Mouse (Mus musculus): ENCODE data around the gene B3gnt2. TPM values are rescaled to one million over a fixed set of nuclear protein-coding genes. Genes with fewer than 3 reads are reported as not detected.

The B3gnt2 gene
- polyA plus RNA-seq, 1 experiment, result 22.6 TPM

DNA sequence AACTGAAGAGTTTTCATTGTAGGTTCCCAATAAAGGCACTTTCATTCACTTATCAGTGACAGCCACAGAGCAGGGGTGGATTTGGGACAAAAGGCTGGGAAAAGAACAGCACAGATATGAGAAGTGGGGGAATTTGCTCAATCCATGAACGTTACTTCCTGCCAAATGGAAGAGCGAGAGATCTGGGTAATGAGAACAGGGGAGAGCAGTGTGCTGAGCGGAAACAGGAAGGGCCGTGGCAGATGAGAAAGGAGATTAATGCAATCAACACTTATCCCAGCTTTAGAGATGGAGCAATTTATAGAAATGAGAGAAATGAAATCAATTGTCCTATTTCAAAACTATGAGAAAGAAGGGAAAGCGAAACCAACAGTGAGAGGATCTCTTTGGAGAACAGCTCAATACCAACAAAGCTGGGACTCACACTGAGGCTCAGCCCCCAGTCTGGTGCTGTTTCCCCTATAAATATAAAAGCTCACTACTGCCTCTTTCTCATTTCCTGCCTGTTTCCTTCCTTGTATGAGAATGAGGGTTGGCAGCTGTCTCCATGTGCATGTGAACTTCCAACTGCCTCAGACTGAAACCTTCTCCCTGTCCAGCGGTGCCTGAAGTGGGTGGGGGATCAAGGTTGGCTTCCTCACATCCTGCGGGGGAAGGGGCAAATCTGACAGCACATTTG lies 11.0 kb upstream of the B3gnt2 start:
- DNase-seq (ENCODE audit: low spot score), result no peak

DNA sequence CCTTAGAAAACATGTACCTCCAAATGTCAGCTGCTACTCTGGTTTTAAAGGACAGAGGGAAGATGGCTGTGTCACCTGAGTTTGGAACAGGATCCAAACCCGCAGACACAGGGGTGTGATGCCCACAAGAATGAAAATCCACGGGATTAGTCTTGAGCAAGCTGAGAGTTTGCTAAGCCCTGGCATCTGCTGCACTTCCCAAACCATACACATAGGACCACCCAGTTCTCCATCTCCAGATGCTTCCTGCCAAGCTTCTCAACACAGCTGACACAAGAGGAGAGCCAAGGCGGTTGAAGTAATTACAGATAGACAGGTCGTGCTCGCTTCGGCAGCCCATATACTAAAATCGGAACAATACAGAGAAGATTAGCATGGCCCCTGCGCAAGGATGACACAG lies 7.8 kb upstream of the B3gnt2 start:
- DNase-seq (ENCODE audit: low spot score), result no peak

DNA sequence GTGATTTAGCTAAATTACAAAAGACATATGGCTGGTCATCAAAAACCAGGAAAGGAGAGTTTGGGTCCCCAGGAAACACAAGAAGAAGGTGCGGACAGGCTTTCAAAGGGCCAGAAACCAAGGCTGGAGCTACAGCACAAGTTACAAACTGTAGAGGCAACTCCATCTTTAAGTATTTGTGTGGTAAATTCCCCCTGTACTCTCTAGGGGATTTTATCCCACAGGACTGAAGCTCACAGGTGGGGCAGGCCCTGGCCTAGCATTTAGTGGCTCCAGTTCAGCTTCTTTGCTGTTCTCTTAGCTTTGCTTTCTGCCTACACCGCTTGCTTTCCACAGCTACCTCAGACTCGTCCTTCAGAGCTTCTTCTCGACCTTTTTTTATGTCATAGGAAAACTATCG lies 6.9 kb upstream of the B3gnt2 start:
- no peak for DNase-seq (ENCODE audit: low spot score)

DNA sequence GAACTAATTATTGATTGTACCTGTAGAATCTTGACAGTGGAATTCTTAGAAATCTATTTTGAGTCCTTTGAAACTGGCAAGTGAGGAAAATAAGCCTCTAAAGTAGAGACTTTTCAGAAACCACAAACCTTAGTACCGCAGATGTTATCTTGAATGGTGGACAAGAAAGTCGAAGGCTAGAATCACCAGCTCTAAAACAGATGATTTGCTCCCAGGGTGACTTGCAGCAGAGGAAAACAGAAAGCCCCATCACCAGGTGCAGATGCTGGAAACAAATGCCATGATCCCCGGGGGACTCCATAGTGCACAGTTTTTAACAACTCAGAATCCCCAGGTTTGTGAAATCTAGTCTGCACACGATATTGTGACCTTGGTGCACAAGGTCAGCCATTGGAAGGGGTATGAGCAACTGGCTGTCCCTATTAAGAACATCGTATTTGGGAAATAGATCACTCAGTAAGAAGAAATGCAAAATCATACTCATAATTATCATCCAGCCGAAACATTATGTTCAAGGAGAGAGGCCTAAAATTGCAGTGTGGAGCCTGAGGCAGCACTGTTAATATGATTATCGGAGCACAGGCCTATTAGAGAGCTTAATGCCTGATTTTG lies 5.0 kb upstream of the B3gnt2 start:
- DNase-seq (ENCODE audit: low spot score), result no peak

DNA sequence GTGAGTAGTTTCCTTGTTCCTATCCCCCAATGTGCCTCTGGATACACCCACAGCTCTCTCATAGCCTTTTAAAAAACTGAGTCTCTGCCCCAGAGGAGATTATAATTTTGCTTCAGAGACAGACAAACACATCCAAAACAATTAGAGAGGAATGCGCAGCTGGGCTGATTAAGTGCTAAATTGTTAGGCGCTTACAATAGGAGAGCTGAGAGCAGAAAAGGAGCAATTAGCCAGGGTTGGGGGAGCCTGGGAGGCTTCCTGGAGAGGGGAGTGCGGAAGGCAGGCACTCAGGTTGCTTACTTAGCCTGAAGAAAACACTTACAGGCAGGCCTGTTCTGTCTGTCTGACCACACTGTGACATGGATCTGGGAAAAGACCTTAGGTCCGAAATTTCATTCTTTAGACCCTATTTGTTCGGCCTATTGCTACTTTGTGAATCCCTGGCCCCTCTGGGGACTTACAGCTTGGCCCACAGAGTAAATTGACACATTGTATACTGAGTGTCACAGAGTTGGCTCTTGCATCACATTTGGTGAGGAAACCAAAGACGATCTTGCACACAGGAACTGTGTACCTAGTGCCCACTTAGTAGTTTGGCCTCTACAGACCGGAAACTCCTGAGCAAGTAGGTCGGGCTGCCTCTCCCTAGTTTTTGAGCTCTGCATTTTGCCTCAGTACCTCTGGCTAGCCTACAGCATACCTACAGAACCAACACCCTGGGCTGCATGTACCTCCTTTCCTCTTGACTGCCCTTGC lies 3.7 kb upstream of the B3gnt2 start:
- DNase-seq (ENCODE audit: low spot score), result no peak

GRCm38 (mm10) chr11:22863581-22863980 lies 2.8 kb upstream of the B3gnt2 start:
- DNase-seq (ENCODE audit: low spot score), result no peak

- DNase-seq (ENCODE audit: low spot score), result no peak
Observed at GRCm38 (mm10) chr11:22861315-22861714, 554 bp upstream of the B3gnt2 start.

DNA sequence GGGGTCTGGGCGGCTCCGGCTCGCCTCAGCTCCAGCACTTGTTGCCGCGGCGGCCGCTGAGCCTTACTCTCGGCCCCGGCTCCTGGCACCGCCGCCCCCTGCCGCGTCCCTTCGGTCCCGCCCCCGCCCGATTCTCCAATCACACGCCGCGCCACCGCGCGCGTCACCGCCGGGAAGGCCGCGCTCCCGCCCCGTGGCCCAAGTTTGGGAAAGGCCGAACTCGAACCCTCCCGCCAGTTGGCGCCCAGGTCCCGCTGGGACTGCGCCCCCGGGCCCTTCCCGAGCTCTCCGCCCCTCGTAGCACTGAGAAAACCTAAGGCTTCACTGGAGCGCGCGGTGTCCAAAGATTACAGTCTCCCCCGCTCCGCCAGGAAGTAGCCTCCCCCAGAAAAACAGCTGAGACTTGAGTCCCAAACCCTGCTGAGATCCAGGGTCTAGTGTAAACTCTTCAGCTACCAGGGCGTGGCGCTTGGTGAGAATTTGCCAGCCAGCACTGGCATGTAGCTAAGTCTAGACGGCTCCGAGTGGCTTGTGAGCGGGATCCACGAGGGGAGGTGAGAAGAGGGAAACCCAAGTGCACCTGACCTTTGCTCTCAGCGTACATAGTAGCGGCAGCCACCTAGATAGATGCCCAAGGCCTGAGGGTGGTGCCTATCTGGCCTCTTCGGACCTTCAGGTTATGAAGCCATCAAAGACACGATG lies 977 bp downstream of the B3gnt2 start:
- peak; percentile 92 for DNase-seq (ENCODE audit: low spot score)

DNA sequence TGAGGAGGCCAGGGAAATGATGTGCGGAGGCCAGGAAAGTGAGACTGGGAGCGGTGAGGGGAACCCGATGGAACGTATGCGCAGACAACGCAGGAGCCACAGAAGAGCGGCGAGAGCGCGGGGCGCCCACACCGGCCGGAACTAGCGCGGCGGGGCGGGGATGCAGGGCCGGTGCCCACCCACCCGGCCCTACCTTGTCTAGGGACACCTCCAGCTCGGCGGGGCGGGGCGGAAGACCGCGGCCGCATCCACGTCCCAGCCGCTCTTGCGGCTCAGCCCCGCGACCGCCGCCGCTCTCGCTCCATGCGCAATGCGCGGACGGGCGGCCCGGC lies 1.5 kb downstream of the B3gnt2 start:
- DNase-seq (ENCODE audit: low spot score), result no peak

DNA sequence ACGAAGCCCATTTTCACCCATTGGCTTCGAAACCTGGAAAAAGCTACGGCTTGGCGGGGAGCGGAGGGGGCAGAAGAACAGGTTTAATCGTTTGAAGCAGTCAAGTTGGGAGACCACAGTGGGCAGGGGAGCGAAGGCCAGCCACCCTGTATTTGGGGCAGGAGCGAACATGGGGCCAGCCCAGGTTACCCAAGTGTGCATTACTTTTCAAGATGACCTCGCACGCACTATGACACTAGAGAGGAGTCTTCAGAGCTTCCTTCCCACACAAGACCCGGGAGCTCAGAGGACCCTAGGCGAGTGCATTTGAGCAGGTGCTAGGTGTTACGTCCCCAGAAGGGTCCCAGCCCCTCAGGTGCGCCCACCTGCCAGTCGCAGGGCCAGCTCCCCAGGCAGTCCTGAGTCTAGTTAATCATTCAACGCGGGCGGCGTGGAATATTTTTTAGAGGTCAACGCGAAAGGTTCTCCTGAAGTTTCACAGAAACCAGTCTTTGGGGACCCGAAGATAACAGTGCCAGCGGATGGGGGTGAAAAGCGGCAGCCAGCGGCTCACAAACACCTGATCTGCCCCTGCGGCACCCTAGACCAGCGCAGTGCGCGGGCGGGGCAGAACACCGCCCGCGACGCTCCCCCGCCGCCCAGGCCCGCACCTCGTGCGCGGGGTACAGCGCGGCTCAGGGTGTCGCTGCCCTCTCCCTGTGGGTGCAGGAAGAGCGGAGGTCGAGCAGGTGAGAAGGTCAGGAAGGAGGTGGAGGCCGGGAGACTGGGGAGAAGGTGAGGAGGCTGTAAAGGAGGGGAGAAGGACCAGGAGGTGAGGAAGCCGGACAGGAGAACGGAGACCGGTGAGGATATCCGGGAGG lies 2.1 kb downstream of the B3gnt2 start:
- DNase-seq (ENCODE audit: low spot score), result peak; percentile 38

DNA sequence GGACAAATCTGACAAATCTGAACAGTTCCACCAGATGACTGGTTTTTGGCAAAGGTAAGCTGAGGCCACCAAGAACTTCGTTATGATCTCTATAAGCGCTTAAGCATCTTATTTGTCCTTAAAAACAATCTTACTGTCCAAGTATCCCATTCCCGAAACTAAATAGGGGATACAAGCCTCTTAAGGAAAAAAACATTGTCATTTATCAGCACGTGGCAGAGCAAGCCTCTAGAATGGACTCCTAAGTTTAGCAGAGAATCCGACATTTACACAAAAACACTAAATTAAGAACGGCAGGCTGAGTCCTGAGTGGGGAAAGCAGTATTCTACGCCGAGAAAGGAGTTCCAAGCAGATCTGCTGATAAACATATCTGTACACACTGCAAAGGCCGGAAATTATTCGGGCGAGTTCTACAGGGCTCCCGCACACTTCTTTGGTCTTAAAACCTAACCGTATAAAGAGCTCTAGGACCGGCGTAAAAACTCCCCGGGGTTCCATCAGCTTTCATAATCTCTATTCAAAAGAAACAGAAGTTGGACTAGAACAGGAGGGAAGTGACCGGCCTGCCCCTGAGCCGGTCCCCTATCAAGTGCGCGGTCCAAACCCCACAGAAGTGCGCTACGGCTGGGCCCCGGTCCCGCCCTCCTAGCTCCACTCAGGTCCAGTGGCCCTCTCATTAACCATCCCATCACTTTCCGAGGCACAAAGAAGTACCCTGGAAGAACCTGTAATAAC lies 2.9 kb downstream of the B3gnt2 start:
- DNase-seq (ENCODE audit: low spot score), result no peak

GRCm38 (mm10) chr11:22857106-22857704 lies 3.6 kb downstream of the B3gnt2 start:
- no peak for DNase-seq (ENCODE audit: low spot score)

DNA sequence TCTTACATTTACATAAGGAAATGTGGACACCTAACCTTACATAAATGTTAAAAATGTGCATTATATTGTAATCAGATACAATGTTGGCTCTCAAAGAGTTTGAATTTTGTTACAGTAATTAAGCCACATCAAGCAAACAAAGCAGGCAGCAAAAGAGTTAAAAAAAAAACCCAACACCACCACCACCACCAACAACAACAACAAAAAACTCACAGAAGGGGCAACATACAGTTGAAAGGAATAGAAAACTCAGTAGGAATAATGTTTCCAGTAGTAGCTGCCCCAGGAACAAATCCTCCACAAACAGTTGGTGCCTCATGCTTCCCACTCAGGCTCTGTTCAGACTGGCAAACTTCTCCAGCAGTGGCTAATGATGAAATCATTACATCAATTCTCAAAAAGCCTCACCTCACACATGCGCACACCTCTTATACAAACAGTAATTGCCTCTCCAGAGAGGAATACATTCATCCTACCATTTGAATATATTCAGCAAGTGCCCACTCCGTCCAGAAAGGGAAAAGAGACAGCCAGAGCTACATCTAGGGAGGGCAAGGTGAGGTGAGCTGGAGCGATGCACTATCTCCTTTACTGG lies 4.3 kb downstream of the B3gnt2 start:
- DNase-seq (ENCODE audit: low spot score), result no peak

DNA sequence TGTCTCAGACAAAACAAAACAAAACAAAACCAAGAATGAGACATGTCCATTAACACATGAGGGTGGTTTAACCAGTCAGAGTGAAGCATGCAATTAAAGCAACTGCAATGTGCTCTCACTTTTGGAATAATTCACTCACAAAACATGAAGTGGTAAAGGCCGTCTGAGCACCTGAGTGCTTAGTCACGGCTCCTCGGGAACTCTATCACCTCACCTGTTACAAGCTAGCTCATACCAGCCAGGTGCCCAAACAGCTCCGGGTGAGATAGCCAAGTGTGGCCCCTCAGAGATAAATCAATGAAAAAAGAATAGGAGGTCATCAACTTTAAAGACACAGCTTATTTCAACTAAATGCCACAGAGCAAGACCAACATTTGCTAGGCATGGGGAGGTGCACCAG lies 6.2 kb downstream of the B3gnt2 start:
- no peak for DNase-seq (ENCODE audit: low spot score)

- no peak for DNase-seq (ENCODE audit: low spot score)
Observed at GRCm38 (mm10) chr11:22853477-22854157, 7.1 kb downstream of the B3gnt2 start.

GRCm38 (mm10) chr11:22852510-22852909 lies 8.3 kb downstream of the B3gnt2 start:
- no peak for DNase-seq (ENCODE audit: low spot score)

DNA sequence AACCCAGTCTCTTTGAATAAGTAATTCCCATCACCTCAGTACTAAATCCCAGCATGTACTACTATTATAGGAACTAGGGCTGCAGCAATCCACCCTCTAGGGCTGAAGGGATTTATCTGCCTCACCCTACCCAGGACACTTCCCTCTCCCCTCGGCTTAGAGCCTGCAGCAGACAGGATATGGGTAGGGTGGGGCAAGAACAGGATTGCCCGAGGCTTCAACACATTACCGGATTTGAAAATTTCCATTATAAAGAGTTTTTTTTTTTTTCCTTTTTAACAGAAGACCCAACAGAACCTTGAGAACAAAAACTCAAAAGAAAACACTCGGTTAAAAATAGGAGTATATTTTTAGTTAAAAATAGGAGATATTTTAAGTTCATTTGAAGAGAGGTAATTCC lies 9.3 kb downstream of the B3gnt2 start:
- DNase-seq (ENCODE audit: low spot score), result no peak

GRCm38 (mm10) chr11:22850077-22850476 lies 10.7 kb downstream of the B3gnt2 start:
- no peak for DNase-seq (ENCODE audit: low spot score)

DNA sequence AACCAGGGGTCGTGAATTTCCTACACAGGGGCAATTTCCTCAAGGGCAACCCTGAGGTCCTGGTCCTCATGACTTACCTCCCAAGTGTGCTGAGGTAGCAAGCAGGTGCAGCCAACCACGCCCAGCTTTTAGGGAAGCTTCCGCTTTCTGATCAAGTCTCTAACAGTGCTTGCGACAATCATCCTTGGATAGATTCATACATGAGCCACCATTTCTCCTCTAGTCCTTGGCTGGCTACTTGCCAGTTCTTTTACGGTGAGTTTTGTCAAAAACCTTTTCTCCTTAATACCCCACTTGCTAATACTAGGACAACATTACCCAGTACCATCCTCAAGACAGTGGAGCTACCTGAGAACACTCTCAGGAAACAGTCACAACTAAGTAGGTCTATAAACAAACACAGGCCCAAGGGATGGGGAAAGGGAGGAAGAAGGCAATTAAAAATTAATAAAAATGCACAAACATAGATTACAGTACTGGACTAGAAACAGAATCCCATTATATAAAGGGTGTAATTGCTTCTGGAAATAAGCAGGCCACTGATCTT lies 12.0 kb downstream of the B3gnt2 start:
- no peak for DNase-seq (ENCODE audit: low spot score)

All from urinary bladder, adult 2 months (tissue).